Mouse (Mus musculus): ENCODE results near the gene H2afy. TPM values are rescaled to one million over a fixed set of nuclear protein-coding genes. Genes with fewer than 3 reads are reported as not detected.
A peak's percentile ranks its signal among the peaks of the same experiment; 100 is the strongest.

H2afy gene
- 149 and 331 TPM in 2 replicates for polyA plus RNA-seq (2012; ENCODE audit: insufficient read depth, low replicate concordance)

DNA sequence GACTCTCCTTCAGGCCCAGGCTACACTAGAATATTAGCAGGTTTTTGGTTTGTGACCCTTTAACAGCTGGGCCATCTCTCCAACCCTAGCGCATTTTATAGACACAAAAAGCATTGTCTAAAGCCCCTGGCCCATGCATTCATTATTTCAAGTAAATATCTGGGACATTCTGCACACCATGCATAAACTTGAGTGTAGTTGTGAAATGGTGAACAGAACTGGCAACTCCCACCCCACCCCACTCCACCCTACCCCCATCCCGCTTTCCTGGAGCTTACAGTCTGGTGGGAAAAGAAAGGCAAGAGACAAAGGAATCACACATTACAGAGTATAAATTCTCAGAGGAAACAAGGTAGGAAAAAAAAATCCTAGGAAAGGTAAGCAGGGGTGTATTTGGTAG is at the start of gene H2afy:
H2afy (minus strand) TSS at position 162 of the 400 bp plus-strand sequence.
- Histone ChIP-seq H3K4me1 (peaks cover 42% of the 10 kb centered on the region), H3K36me3 (replicated peaks; ENCODE audit: low read length) (peaks cover 7% of the 10 kb centered on the region), H3K4me3 (replicated peaks) (peak within 1 kb of the TSS; percentile 97), H3K27me3 (replicated peaks) (no peaks in the 10 kb centered on the region), H3K9me3 (no peaks in the 10 kb centered on the region)
- TF ChIP-seq GATA1 (IDR thresholded peaks at IDR 0.05; ENCODE audit: borderline replicate concordance, low read length) (no peak), FLI1 (IDR thresholded peaks at IDR 0.05; ENCODE audit: low read length) (no peak)

DNA sequence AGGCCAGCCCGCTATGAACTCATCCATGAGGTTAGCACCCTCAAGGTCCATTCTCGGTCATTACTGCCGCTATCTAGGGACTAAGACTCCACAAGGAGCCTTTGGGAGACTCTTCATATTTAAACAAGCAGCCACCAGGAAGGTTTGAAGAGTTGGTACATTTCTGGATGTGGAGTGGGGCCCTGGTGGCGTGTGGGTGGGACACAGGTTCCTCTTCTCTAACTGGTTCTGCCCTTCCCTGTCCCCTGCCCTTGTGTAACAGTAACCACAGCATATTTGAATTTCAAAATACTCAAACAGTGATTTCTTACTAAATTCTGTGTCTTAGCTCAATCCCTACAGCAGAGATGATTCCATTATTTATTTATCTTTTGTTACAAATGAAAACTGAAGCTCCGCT is 47.5 kb upstream of the H2afy start:
- Histone ChIP-seq H3K36me3 (replicated peaks; ENCODE audit: low read length) (no peaks in the 10 kb centered on the region), H3K4me3 (replicated peaks) (peak overlapping the region; percentile 59), H3K9me3 (peaks cover 10% of the 10 kb centered on the region), H3K27me3 (replicated peaks) (peaks cover 22% of the 10 kb centered on the region), H3K4me1 (peaks cover 29% of the 10 kb centered on the region)
- TF ChIP-seq GATA1 (IDR thresholded peaks at IDR 0.05; ENCODE audit: borderline replicate concordance, low read length) (no peak), FLI1 (IDR thresholded peaks at IDR 0.05; ENCODE audit: low read length) (no peak)

DNA sequence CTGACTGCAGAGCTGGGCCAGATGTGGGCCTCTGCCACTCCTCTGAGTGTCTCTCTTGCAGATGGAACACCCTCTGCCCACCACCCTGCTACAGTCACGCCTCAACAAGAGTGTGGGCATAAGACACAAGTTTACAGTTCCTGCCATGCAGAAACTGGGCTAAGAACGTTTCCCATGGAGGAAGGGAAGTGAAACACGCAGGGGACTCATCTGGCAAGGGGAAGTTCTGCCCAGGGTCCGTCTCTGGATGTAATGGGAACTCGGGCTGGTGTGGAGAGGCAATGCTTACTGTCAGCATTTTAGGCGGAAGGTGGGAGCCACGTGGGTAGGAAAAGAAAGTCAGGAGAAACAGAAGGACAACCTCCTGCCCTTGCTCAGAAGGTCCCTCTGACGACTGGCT is 45.3 kb upstream of the H2afy start:
- Histone ChIP-seq H3K4me3 (replicated peaks) (no peak overlapping the region), H3K9me3 (peaks cover 10% of the 10 kb centered on the region), H3K4me1 (peaks cover 36% of the 10 kb centered on the region), H3K27me3 (replicated peaks) (peaks cover 26% of the 10 kb centered on the region), H3K36me3 (replicated peaks; ENCODE audit: low read length) (no peaks in the 10 kb centered on the region)
- TF ChIP-seq FLI1 (IDR thresholded peaks at IDR 0.05; ENCODE audit: low read length) (no peak), GATA1 (IDR thresholded peaks at IDR 0.05; ENCODE audit: borderline replicate concordance, low read length) (no peak)

- peaks cover 10% of the 10 kb centered on the region for H3K9me3 ChIP-seq
- peaks cover 21% of the 10 kb centered on the region for H3K27me3 ChIP-seq (replicated peaks)
- no peaks in the 10 kb centered on the region for H3K36me3 ChIP-seq (replicated peaks; ENCODE audit: low read length)
- TF ChIP-seq GATA1 (IDR thresholded peaks at IDR 0.05; ENCODE audit: borderline replicate concordance, low read length) (no peak), FLI1 (IDR thresholded peaks at IDR 0.05; ENCODE audit: low read length) (no peak)
- peaks cover 50% of the 10 kb centered on the region for H3K4me1 ChIP-seq
- peak within 1 kb of the TSS; percentile 87 for H3K4me3 ChIP-seq (replicated peaks)
These were observed 42.4 kb upstream of the H2afy start, which contains the start of gene Tifab for GRCm38 (mm10) chr13:56178416-56179035. Tifab (minus strand) TSS chr13:56178885.

- Histone ChIP-seq H3K4me3 (replicated peaks) (peak overlapping the region; percentile 64), H3K36me3 (replicated peaks; ENCODE audit: low read length) (no peaks in the 10 kb centered on the region), H3K4me1 (peaks cover 52% of the 10 kb centered on the region), H3K9me3 (no peaks in the 10 kb centered on the region), H3K27me3 (replicated peaks) (peaks cover 15% of the 10 kb centered on the region)
- TF ChIP-seq GATA1 (IDR thresholded peaks at IDR 0.05; ENCODE audit: borderline replicate concordance, low read length), result no peak
- no peak for TF ChIP-seq FLI1 (IDR thresholded peaks at IDR 0.05; ENCODE audit: low read length)
These were observed 40.1 kb upstream of the H2afy start for GRCm38 (mm10) chr13:56176310-56176709.

DNA sequence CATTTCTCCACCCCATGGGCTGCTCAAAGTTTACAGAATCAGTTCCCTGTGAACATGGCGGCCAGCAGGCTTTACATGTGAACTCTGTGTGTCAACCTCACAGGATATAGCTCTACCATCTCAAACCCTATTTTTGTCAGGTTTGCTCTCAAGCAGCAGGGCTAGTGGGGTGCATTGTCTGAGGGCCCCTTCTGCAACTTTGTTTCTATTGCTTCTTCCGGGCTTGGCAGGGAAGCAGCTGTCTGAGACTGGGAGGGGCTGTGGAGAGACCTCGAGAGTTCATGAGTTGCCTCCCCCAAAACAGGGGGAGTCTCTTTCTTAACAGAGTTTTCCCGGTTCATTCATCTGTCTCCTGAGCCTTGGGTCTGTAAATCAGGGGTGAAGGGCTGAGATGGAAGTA is 39.7 kb upstream of the H2afy start:
- H3K9me3 ChIP-seq, result no peaks in the 10 kb centered on the region
- H3K4me3 ChIP-seq (replicated peaks), result peak overlapping the region; percentile 64
- no peaks in the 10 kb centered on the region for H3K36me3 ChIP-seq (replicated peaks; ENCODE audit: low read length)
- TF ChIP-seq GATA1 (IDR thresholded peaks at IDR 0.05; ENCODE audit: borderline replicate concordance, low read length) (no peak), FLI1 (IDR thresholded peaks at IDR 0.05; ENCODE audit: low read length) (no peak)
- H3K27me3 ChIP-seq (replicated peaks), result peaks cover 14% of the 10 kb centered on the region
- peaks cover 56% of the 10 kb centered on the region for H3K4me1 ChIP-seq

DNA sequence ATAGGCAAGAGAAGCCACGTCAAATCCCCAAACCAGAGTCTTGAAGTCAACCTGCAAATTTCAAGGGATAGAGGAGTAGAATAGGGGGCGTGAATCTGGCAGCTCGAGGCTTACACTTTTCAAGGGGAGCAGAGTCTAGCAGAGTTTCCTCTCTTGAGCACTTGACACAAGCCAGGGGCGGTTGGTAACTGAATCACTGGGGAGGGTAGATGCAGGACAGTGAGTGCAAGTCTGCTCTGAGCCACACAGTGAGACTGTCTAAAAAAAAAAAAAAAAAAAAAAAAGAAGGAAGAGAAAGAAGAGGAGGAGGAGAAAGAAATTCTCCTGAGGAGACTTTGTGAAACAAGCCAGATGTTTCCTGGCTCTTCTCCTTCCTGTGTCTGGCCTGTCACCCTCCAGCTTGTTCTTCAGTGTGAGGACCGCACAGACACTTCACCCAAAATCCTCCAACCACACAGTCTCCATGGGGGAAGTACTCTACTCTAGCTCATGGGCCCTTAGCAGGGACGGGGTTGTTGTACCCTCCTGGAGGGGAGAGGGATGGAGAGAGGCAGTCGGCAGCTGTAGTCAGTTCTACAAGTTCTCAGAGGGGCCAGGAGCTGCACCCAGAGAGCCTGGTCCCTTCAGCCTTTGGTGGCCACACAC is 36.9 kb upstream of the H2afy start:
- no peaks in the 10 kb centered on the region for H3K9me3 ChIP-seq
- TF ChIP-seq GATA1 (IDR thresholded peaks at IDR 0.05; ENCODE audit: borderline replicate concordance, low read length) (no peak), FLI1 (IDR thresholded peaks at IDR 0.05; ENCODE audit: low read length) (no peak)
- H3K27me3 ChIP-seq (replicated peaks), result peaks cover 3% of the 10 kb centered on the region
- H3K4me3 ChIP-seq (replicated peaks), result peak overlapping the region; percentile 77
- peaks cover 70% of the 10 kb centered on the region for H3K4me1 ChIP-seq
- H3K36me3 ChIP-seq (replicated peaks; ENCODE audit: low read length), result no peaks in the 10 kb centered on the region

DNA sequence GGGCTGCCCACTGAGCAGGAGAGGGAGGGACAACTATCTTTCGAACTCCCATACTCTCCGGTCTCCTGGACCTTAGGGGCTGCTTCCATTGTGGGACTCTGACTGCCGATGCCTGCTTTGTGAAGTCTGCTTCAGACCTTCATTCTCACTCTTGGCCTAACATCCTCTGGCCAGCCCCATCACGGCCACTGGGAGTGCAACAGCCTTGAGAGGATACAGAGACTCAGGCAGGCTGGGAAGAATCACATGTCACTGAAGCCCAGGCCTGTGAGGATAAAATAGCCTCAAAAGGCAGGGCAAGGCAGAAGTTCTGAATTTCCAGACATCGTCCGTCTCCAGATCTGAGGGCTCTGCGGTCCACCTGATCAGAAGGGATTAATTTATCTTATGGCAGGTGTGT is 35.9 kb upstream of the H2afy start:
- TF ChIP-seq FLI1 (IDR thresholded peaks at IDR 0.05; ENCODE audit: low read length) (no peak), GATA1 (IDR thresholded peaks at IDR 0.05; ENCODE audit: borderline replicate concordance, low read length) (no peak)
- H3K4me1 ChIP-seq, result peaks cover 76% of the 10 kb centered on the region
- peaks cover 3% of the 10 kb centered on the region for H3K27me3 ChIP-seq (replicated peaks)

DNA sequence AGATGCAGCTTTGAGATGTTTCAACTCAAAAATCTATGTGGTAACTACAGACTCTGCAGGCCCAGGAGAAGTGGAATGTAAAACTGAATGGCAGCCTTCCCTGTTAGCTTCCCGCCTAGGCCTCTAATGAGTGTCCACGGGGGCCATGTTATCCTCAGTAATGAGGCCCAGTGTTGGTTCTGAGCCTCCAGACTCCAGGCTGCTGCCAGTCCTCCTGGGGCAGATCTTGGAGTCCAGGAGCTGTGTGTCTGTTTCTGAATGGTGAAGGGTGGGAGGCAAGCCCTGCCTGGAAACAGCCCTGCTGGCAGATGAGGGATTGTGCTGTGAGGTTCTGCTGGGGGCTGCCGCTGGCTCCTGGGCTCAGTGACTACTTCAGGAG is 32.2 kb upstream of the H2afy start:
- H3K36me3 ChIP-seq (replicated peaks; ENCODE audit: low read length), result no peaks in the 10 kb centered on the region
- H3K4me3 ChIP-seq (replicated peaks), result no peak overlapping the region
- H3K4me1 ChIP-seq, result peaks cover 58% of the 10 kb centered on the region
- H3K9me3 ChIP-seq, result no peaks in the 10 kb centered on the region
- H3K27me3 ChIP-seq (replicated peaks), result peaks cover 18% of the 10 kb centered on the region
- TF ChIP-seq GATA1 (IDR thresholded peaks at IDR 0.05; ENCODE audit: borderline replicate concordance, low read length), result no peak
- no peak for TF ChIP-seq FLI1 (IDR thresholded peaks at IDR 0.05; ENCODE audit: low read length)

More for the DNA sequence above, 35.9 kb upstream of the H2afy start:
- Histone ChIP-seq H3K4me3 (replicated peaks) (peak overlapping the region; percentile 76), H3K9me3 (no peaks in the 10 kb centered on the region), H3K36me3 (replicated peaks; ENCODE audit: low read length) (no peaks in the 10 kb centered on the region)

Data from megakaryocyte, embryonic 14.5 days (primary cell).